Mouse (Mus musculus) heart, embryonic 10.5 days (tissue): ENCODE measurements around the gene Meis1. TPM values are rescaled to one million over a fixed set of nuclear protein-coding genes. Genes with fewer than 3 reads are reported as not detected.
A peak's percentile ranks its signal among the peaks of the same experiment; 100 is the strongest.

ENCODE experiments used
- DNase-seq: peaks from one replicate; pipeline ENCODE4 v3.0.0-alpha.2; 2017; ENCODE audit warnings: low spot score
- H3K27ac ChIP-seq: fragments of 300-500 bp; sonication (generic); 2 replicates; pipeline ENCODE4 v1.5.1; 2016; ENCODE audit warnings: mild to moderate bottlenecking
- H3K27me3 ChIP-seq: fragments of 300-500 bp; sonication (generic); 2 replicates; pipeline ENCODE4 v1.6.1; 2016; ENCODE audit warnings: mild to moderate bottlenecking; ENCODE audit not compliant: poor library complexity, insufficient read depth, severe bottlenecking
- H3K36me3 ChIP-seq: fragments of 300-500 bp; sonication (generic); 2 replicates; pipeline ENCODE4 v1.6.1; 2016; ENCODE audit warnings: mild to moderate bottlenecking, moderate library complexity
- H3K4me1 ChIP-seq: fragments of 300-500 bp; sonication (generic); 2 replicates; pipeline ENCODE4 v1.6.1; 2016; ENCODE audit warnings: mild to moderate bottlenecking
- H3K4me3 ChIP-seq: fragments of 300-500 bp; sonication (generic); 2 replicates; pipeline ENCODE4 v1.5.1; 2016; ENCODE audit warnings: mild to moderate bottlenecking, moderate library complexity
- H3K9me3 ChIP-seq: fragments of 300-500 bp; sonication (generic); 2 replicates; pipeline ENCODE4 v1.6.1; 2016; ENCODE audit warnings: mild to moderate bottlenecking, moderate library complexity
- WGBS: fragments of 180-500 bp; shearing (Covaris S2); methylation state at CpG from one replicate; pipeline ENCODE4 v1.1.7; 2016; 5-methylcytosine and 5-hydroxymethylcytosine counted together
- polyA plus RNA-seq: library from polyadenylated mRNA; unstranded; fragments of >200 nt; fragmentation: Nextera tagmentation; extraction: Ambion mirVana; gene quantifications from 2 replicates; pipeline ENCODE4 v1.2.1, GENCODE M21; 2016

The Meis1 gene
- polyA plus RNA-seq, 1 experiment from 2014 or later = 139 TPM

DNA sequence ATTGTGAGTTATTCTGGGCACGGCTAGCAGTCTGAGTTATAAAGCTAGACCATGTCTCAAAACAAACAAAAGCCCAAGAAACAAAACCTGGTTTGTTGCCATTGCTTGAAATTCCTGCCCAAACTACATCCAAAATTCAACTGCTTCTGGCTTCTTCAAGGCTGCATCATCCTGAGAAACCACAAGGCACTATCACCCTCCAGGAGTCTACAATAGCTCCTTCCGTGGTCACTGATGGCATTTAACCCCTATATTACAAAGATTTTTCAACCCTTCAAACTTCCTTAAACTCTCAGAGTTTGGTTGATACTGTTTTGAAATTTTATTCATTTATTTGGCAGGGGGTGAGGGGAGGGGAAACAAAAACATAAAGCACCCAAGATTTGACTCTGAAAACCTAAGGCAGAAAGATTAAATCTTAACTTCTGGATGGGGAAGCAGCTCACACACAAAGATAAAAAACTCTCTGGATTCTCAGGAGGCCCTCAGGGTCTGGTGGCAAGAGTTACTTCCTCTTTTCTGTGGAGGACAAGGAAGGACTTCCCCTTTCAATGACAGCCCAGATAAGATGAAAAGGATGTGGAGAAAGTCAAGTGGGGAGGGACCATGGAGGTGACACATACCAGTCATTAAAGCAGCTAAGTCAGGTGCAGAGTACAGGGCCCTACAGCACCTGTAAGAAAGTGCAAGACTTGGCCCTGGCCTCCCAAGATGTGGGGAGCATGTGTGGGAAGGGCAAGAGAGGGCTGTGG, 94.0 kb downstream of the Meis1 start:
- Histone ChIP-seq H3K9me3 (no peaks in the 10 kb centered on the region), H3K4me3 (no peak overlapping the region), H3K36me3 (peaks cover 18% of the 10 kb centered on the region), H3K27me3 (no peaks in the 10 kb centered on the region), H3K4me1 (peaks cover 33% of the 10 kb centered on the region), H3K27ac (no peak overlapping the region)
- 55% methylated on average over 2 of the region's 2 CpGs for WGBS
- DNase-seq = no peak

DNA sequence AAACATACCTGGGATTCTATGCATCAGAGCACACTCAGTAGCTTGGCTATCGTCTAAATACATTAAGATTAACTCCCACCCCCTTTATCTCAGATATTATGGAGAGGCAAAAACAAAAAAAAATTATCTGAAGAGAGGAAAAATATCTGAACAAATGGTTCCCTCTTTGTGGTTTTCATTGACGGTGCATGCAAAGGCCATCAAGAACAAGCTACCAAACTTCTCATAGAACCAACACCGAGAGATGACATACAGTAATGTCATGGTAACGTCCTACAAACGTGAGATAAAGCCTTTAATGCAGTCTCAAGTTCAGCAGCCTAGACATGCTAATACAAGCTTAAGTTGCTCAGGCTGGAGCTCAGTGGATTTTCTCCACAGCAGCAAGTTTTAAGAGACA, 95.5 kb downstream of the Meis1 start:
- no peak overlapping the region for H3K27ac ChIP-seq
- WGBS = 81% methylated on average over 5 of the region's 5 CpGs
- no peak for DNase-seq
- H3K4me3 ChIP-seq = no peak overlapping the region
- peaks cover 41% of the 10 kb centered on the region for H3K4me1 ChIP-seq
- H3K9me3 ChIP-seq = no peaks in the 10 kb centered on the region
- peaks cover 20% of the 10 kb centered on the region for H3K36me3 ChIP-seq
- H3K27me3 ChIP-seq = no peaks in the 10 kb centered on the region

DNA sequence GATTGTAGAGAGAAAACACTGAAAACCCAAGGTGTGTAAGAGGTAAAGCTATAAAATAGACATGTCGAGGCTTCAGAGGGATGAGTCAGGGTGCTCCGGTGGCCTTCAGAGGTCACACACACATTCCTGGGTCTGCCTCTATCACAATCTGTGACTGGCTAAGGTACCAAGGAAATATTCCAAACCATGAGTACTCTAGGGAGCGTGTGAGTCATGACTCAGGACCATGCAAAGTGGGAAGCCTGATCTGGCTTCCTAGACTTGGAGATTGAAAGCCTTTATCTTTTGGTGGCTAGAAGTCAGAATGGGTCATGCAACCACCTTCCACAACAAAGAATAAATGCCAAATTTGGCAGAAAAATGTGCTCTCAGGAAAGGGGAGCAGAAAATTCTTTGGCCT, 98.1 kb downstream of the Meis1 start:
- DNase-seq = no peak
- Histone ChIP-seq H3K36me3 (peaks cover 20% of the 10 kb centered on the region), H3K27me3 (no peaks in the 10 kb centered on the region), H3K9me3 (no peaks in the 10 kb centered on the region), H3K4me3 (no peak overlapping the region), H3K27ac (no peak overlapping the region), H3K4me1 (peaks cover 23% of the 10 kb centered on the region)
- WGBS = 82% methylated on average over 3 of the region's 3 CpGs

DNA sequence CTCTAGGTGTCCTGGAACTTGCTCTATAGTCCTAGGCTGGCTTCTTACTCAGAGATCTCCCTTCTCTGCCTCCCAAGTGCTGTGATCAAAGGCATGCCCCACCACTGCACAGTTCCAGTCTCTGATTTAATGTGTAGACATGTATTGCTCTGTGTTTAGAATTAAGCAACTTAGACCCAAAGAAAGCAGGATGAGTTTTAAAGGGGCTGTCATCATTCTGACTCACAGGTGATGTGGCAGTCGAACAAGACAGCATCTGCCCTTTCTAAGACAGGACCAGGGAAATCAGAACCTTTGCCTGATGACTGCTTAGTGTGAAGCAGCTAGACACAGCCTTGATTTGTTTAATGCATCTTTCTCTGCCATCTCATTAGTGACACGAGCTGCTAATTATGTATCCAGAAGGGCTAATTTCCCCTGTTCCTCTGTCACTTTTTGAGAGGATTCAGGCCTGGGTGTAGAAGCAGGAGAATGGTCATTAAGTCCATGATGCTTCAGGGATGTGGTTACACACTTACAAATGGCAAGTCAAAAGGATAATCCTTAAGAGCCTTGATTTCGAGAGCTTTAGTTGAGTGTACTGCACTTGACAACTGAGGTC, 99.5 kb downstream of the Meis1 start:
- peaks cover 15% of the 10 kb centered on the region for H3K4me1 ChIP-seq
- H3K9me3 ChIP-seq = no peaks in the 10 kb centered on the region
- H3K27me3 ChIP-seq = no peaks in the 10 kb centered on the region
- H3K27ac ChIP-seq = no peak overlapping the region
- H3K4me3 ChIP-seq = no peak overlapping the region
- H3K36me3 ChIP-seq = peaks cover 20% of the 10 kb centered on the region
- no peak for DNase-seq
- 74% methylated on average over 3 of the region's 3 CpGs for WGBS

DNA sequence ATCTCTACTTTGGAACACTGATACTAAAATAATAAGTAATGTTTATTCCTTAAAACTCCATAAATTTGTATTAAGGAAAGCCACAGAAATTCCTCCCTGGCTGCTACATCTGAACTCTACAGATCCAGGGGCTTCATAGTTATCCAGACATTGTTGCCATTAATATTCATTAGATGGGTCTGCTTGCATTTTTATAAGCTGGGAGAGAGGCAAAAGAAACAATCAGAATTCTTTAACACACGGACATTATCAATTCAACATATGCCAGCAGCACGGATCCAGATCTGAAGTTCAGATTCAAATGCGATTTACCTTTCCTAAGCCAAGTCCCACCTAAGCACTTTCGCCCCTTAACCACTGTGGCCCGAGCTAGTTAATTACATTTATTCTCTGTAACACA, 100.9 kb downstream of the Meis1 start:
- DNase-seq = no peak
- Histone ChIP-seq H3K27ac (no peak overlapping the region), H3K4me3 (no peak overlapping the region), H3K4me1 (peaks cover 23% of the 10 kb centered on the region), H3K9me3 (no peaks in the 10 kb centered on the region), H3K36me3 (peaks cover 15% of the 10 kb centered on the region), H3K27me3 (no peaks in the 10 kb centered on the region)
- 82% methylated on average over 5 of the region's 5 CpGs for WGBS

DNA sequence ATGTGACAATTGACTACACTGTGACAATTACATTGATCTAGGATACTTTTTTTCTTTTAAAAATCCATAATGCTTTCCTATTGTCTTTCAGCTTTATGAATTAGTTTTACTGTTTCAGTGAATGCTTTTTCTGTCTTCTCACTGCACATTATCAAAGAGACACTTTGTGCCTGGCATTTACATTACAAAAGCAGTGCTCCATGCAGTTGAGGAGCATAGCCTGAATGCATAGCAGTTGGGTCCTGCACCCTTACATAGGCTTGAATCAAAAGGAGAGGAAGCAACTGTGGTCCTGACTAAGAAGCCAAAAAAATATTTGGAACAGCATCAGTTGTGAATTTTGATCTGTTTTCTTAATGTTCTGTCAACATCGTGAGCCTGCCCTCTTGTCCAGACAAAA, 105.5 kb downstream of the Meis1 start:
- Histone ChIP-seq H3K4me3 (no peak overlapping the region), H3K27me3 (no peaks in the 10 kb centered on the region), H3K36me3 (no peaks in the 10 kb centered on the region), H3K9me3 (no peaks in the 10 kb centered on the region), H3K27ac (no peak overlapping the region), H3K4me1 (peaks cover 23% of the 10 kb centered on the region)
- 72% methylated on average over 1 of the region's 1 CpGs for WGBS
- DNase-seq = no peak

DNA sequence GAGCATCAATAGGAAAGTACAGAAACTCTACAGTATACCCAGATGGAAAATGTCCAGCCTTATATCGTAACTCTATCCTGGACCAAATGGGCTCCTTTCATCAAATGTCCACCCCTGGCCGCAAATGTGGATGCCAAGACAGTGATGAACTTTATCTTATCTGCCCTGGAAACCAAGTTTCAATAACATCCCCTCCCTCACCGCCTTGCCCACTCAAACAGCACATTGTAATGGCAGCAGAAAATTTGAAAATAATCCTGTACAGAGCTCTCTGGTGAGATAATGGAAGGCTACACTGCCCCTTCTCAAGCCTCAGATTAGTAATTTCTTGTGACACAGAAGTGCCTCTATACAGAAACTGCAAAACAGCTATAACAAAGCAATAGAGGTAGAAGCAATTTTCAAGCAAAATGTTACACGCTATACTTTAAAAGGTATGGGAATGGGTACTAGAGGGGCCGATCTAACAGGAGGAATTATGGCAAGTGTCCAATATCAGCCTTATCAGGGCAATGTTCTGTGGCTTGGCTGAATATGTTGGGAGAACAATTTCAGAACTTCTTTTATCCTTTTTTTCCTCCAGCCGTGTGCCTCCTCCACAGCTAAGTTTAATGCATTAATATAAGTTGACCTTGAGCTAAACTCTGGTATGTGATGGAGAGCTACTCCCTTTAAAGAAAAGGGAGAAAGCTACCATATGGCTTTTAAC, 106.3 kb downstream of the Meis1 start:
- H3K4me1 ChIP-seq = peaks cover 23% of the 10 kb centered on the region
- 50% methylated on average over 6 of the region's 6 CpGs for WGBS

DNA sequence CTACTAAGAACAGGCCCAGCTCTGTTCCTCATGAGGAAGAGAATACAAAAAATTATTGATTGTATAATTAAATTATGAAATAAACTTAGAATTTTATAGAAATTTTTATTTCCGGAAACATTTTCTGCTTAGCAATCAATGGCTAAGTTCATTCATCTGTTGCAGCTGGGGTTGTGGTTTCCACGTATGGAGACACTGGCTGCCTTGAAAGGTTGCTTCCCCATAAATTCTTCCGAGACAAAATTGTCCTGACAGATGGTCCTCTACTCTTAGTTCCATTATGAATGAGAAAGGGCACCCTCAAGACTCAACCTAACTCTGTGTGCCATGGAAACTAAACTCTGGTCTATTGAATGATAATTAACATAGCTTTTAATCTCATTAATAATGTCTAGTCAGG, 111.9 kb downstream of the Meis1 start:
- WGBS = 83% methylated on average over 3 of the region's 3 CpGs
- Histone ChIP-seq H3K27ac (no peak overlapping the region), H3K9me3 (no peaks in the 10 kb centered on the region), H3K36me3 (peaks cover 18% of the 10 kb centered on the region), H3K27me3 (no peaks in the 10 kb centered on the region), H3K4me1 (no peaks in the 10 kb centered on the region), H3K4me3 (no peak overlapping the region)
- DNase-seq = no peak

More for the DNA sequence above, 106.3 kb downstream of the Meis1 start:
- no peaks in the 10 kb centered on the region for H3K36me3 ChIP-seq
- DNase-seq = no peak
- H3K4me3 ChIP-seq = no peak overlapping the region
- no peaks in the 10 kb centered on the region for H3K9me3 ChIP-seq
- no peak overlapping the region for H3K27ac ChIP-seq
- H3K27me3 ChIP-seq = no peaks in the 10 kb centered on the region

DNA sequence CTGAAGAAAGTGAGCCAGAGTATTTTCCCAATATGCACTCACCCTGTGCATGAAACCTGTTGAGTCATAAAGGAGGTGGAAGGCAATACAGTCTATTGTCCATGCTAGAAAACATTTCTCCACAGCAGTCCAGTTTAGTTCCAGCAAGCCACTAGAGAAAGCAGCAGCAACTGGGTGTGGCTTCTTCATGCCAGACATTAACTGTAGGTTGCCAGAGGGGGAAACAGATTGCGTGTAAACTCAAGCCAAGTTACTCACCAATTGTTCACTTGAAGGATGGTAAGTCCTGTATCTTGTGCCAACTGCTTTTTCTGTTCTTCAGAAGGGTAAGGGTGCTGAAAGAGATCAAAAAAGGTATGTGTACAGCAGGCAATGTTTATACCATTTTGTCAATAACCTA, 113.4 kb downstream of the Meis1 start:
- no peaks in the 10 kb centered on the region for H3K9me3 ChIP-seq
- no peak for DNase-seq
- no peak overlapping the region for H3K27ac ChIP-seq
- H3K4me3 ChIP-seq = no peak overlapping the region
- H3K27me3 ChIP-seq = no peaks in the 10 kb centered on the region
- 71% methylated on average over 1 of the region's 1 CpGs for WGBS
- peaks cover 3% of the 10 kb centered on the region; the same call in 1 of the 2 replicates for H3K4me1 ChIP-seq
- peaks cover 18% of the 10 kb centered on the region for H3K36me3 ChIP-seq

DNA sequence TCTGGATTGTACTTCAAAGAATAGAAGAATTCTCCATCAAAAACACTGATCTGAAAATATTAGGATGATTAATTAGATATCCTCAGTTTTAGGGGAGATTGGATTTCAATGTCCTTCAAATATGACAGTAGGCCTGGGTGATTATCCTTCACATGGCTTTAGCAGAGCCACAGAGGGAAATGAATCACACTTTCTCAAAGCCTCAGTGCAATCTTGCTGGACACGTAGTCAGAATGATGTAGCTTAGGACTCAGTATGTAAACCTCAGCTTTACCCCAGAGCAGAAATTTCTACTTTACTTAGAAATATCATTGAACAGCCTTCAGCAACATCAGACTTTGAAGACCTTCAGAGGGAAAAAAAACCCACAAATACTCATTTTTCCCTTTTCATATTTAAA, 113.9 kb downstream of the Meis1 start:
- H3K4me3 ChIP-seq = no peak overlapping the region
- H3K27ac ChIP-seq = no peak overlapping the region
- H3K4me1 ChIP-seq = peaks cover 6% of the 10 kb centered on the region; the same call in 1 of the 2 replicates
- DNase-seq = no peak
- H3K36me3 ChIP-seq = peaks cover 18% of the 10 kb centered on the region
- no peaks in the 10 kb centered on the region for H3K9me3 ChIP-seq
- H3K27me3 ChIP-seq = no peaks in the 10 kb centered on the region
- WGBS = 79% methylated on average over 1 of the region's 1 CpGs

DNA sequence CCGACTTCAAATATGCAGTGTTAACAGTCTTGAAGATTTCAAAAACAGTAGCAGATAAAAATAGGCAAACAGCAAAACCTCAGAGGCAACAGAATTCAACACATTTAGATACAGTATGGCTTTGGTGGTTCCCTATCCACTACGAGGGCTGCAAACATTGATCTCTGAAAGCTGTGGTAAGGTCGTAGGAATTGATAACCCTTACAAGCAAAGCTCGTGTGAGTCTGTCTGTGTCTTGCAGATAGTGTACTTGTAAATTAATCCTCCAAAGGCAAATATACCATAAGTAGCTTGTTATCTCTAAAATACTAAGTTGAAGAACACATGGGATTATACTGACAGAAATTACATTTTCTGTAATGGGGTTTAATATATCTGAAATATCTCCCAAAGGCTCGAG, 114.5 kb downstream of the Meis1 start:
- Histone ChIP-seq H3K27ac (no peak overlapping the region), H3K4me1 (peaks cover 10% of the 10 kb centered on the region), H3K27me3 (no peaks in the 10 kb centered on the region), H3K36me3 (peaks cover 18% of the 10 kb centered on the region), H3K9me3 (no peaks in the 10 kb centered on the region), H3K4me3 (no peak overlapping the region)
- WGBS = 57% methylated on average over 5 of the region's 5 CpGs
- no peak for DNase-seq

DNA sequence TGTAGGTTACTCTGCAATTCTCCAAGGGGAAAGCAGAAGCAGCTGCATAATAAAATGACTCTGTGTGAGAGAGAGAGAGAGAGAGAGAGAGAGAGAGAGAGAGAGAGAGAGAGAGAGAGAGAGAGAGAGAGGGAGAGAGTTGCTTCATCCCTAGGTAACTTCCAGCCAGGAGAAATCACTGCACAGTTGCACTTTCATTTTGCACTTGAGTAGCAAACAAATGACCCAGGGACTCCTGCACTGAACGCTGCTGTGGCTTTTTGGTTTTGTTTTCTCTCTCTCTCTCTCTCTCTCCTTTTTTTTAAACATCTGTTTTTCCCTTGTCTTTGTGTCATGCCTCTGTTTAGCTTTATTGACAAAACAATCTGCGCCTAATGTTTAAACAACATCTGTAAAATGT, 118.3 kb downstream of the Meis1 start:
- H3K4me1 ChIP-seq = peaks cover 24% of the 10 kb centered on the region
- peaks cover 12% of the 10 kb centered on the region for H3K36me3 ChIP-seq
- H3K27ac ChIP-seq = no peak overlapping the region
- WGBS = 60% methylated on average over 2 of the region's 2 CpGs
- no peak overlapping the region for H3K4me3 ChIP-seq
- no peak for DNase-seq
- no peaks in the 10 kb centered on the region for H3K9me3 ChIP-seq
- H3K27me3 ChIP-seq = no peaks in the 10 kb centered on the region

DNA sequence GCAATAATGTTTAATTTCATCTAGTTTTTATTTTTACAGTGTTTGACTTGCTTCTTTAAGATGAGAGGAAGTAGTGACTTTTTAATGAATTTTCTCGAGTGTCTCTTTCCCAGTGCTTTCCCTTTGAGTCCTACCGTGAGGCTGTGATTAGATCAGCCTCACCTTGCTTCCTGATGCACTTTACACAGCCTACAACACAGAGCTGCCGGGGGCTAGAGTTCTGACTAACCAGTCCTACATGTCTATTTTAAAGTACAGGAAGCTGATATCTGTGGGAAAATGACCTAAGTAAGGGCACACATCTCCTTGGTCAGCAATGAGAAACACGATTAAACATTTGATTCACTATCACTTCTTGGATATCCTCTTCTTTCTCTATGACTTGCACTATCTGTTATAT, 119.9 kb downstream of the Meis1 start:
- Histone ChIP-seq H3K9me3 (no peaks in the 10 kb centered on the region), H3K4me3 (no peak overlapping the region), H3K27ac (0 out of 2 replicates have a peak overlapping the region, but pooled peaks have one; percentile 29), H3K4me1 (peaks cover 24% of the 10 kb centered on the region), H3K36me3 (peaks cover 11% of the 10 kb centered on the region; the same call in 1 of the 2 replicates), H3K27me3 (no peaks in the 10 kb centered on the region)
- 43% methylated on average over 4 of the region's 4 CpGs for WGBS
- no peak for DNase-seq
